Mouse (Mus musculus): ENCODE results near the gene Gm10837. TPM values are rescaled to one million over a fixed set of nuclear protein-coding genes. Genes with fewer than 3 reads are reported as not detected.
A peak's percentile ranks its signal among the peaks of the same experiment; 100 is the strongest.

Gene Gm10837
- polyA plus RNA-seq, 1 experiment from 2014 or later: 0.14 TPM

DNA sequence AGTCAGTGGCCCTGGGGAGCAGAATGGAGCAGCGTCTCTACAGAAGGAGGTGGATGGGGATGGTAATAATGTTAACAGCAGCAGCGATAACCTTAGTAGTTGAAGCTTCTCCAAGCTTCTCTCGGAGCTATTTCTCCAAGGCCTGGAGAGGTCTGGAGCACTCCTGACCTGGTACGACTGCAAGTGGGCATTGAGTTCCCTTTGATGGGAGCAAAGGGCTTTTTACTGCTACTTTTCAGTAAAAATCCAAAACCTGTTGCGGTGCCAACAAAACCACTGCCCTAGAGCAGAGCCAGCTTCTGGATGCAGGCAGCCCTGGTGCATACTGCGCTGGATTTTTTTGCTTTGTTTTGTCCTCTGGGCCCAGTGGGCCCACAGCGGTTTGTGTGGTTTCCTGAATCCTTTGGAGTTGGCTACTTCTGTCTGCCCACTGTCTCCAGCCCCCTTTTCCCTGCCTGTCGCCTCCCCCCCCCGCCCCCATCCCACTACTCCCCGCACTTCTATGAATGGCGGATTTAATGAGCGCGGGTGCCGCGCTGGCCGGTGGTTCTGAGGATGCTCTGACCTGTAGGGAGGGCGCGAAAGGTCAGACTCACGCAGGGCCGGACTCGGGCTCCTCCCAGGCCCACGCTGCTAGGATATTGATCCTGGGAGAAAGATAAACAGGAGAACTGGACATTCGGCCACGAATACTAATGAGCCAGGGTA lies 5.4 kb upstream of the Gm10837 start:
- H3K4me1 ChIP-seq (ENCODE audit: control insufficient read depth, insufficient read depth, low read length): no peaks in the 10 kb centered on the region
- H3K4me3 ChIP-seq (ENCODE audit: low read depth, low read length): no peak overlapping the region
- H3K36me3 ChIP-seq (ENCODE audit: control insufficient read depth, insufficient read depth, low read length): no peaks in the 10 kb centered on the region
- no peak overlapping the region for H3K27ac ChIP-seq (replicated peaks; ENCODE audit: low read depth, low read length)
- no peak overlapping the region for H3K9ac ChIP-seq (ENCODE audit: low read depth, low read length)
- H3K27me3 ChIP-seq (replicated peaks; ENCODE audit: control insufficient read depth, insufficient read depth, low read length): peaks cover 92% of the 10 kb centered on the region
- ATAC-seq (ENCODE audit: low read depth): no peak
- WGBS: 3% methylated on average over 22 of the region's 24 CpGs
- no peak for DNase-seq (ENCODE audit: low spot score)
- no peaks in the 10 kb centered on the region for H3K9me3 ChIP-seq (ENCODE audit: control insufficient read depth, low read length)
- no peak overlapping the region; the same call in 1 of the 2 replicates for H3K4me2 ChIP-seq (ENCODE audit: low read depth, low read length)

DNA sequence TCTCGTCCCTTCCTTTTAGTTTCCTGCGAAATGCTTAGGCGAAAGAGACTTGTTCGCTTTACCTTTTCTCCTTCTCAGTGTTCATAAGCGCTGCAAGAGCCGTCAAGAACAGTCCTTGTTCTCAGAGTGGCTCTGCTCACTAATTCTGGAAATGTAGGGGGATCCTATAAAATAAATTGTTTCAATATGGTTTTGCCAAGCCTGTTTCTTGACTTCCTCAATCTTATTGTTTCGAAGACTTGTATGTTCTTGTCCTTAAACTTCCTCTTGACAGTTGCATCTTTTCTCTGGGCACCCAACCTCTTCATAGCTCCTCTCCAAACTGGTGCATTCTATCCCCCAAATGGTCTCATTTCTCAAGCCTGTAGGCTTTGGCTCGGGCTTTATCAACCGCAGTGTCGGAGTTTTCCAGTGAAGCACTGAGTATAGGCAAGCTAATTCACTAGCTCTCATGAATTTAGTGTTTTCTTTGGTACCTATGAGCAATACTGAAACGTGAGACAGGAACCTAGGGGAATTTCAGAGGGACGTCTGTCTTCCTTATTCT lies 4.7 kb upstream of the Gm10837 start:
- Histone ChIP-seq H3K36me3 (ENCODE audit: control insufficient read depth, insufficient read depth, low read length) (no peaks in the 10 kb centered on the region), H3K27me3 (replicated peaks; ENCODE audit: control insufficient read depth, insufficient read depth, low read length) (peaks cover 93% of the 10 kb centered on the region), H3K4me3 (ENCODE audit: low read depth, low read length) (no peak overlapping the region), H3K4me1 (ENCODE audit: control insufficient read depth, insufficient read depth, low read length) (no peaks in the 10 kb centered on the region), H3K27ac (replicated peaks; ENCODE audit: low read depth, low read length) (no peak overlapping the region), H3K4me2 (ENCODE audit: low read depth, low read length) (no peak overlapping the region; the same call in 1 of the 2 replicates), H3K9me3 (ENCODE audit: control insufficient read depth, low read length) (no peaks in the 10 kb centered on the region), H3K9ac (ENCODE audit: low read depth, low read length) (no peak overlapping the region)
- no peak for DNase-seq (ENCODE audit: low spot score)
- 2% methylated on average over 12 of the region's 12 CpGs for WGBS
- ATAC-seq (ENCODE audit: low read depth): no peak

DNA sequence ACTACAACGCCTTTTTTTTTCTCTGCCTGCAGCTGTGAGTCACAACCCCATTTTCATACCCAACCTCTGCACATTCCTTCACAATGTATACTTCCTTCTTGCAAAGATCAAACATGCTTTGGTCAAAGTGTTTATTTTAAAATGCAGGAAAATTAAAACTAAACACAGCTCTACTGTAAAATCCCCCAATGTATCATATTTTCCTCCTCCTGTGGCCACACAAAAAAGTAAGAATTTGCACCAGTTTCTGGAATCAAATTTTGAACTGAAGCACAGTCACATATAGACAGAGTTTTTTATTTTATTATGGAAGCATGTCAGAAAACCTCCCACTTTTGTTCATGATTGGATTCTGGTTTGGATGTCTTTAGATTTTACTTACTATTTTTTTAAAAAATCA lies 3.8 kb upstream of the Gm10837 start:
- DNase-seq (ENCODE audit: low spot score): no peak
- Histone ChIP-seq H3K27ac (replicated peaks; ENCODE audit: low read depth, low read length) (no peak overlapping the region), H3K27me3 (replicated peaks; ENCODE audit: control insufficient read depth, insufficient read depth, low read length) (peaks cover 93% of the 10 kb centered on the region), H3K9ac (ENCODE audit: low read depth, low read length) (no peak overlapping the region), H3K4me3 (ENCODE audit: low read depth, low read length) (no peak overlapping the region), H3K9me3 (ENCODE audit: control insufficient read depth, low read length) (no peaks in the 10 kb centered on the region), H3K4me2 (ENCODE audit: low read depth, low read length) (no peak overlapping the region), H3K4me1 (ENCODE audit: control insufficient read depth, insufficient read depth, low read length) (no peaks in the 10 kb centered on the region), H3K36me3 (ENCODE audit: control insufficient read depth, insufficient read depth, low read length) (no peaks in the 10 kb centered on the region)
- no peak for ATAC-seq (ENCODE audit: low read depth)
- WGBS: 14% methylated on average over 1 of the region's 1 CpGs

DNA sequence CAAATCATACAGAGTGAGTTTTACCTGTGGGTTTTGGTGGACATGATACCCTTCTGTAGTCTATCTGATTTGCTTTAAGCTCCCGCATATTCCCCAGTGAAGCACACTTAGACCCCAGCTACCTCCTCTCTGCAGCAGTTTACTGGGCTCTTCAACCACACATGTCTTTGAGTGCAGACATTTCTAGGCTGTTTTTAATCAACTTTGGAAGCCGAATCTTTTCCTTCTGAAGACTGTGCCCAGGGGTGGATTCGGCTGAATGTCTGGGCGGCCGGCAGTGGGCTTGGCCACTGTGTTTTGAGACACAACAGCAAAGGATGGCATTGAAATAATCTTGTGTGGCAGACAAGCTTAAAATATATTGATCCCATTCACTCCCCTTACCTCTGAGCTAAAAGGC lies 3.0 kb upstream of the Gm10837 start:
- H3K4me2 ChIP-seq (ENCODE audit: low read depth, low read length): no peak overlapping the region
- no peak overlapping the region for H3K27ac ChIP-seq (replicated peaks; ENCODE audit: low read depth, low read length)
- WGBS: 9% methylated on average over 5 of the region's 5 CpGs
- H3K9ac ChIP-seq (ENCODE audit: low read depth, low read length): no peak overlapping the region
- H3K4me1 ChIP-seq (ENCODE audit: control insufficient read depth, insufficient read depth, low read length): no peaks in the 10 kb centered on the region
- peaks cover 88% of the 10 kb centered on the region for H3K27me3 ChIP-seq (replicated peaks; ENCODE audit: control insufficient read depth, insufficient read depth, low read length)
- H3K36me3 ChIP-seq (ENCODE audit: control insufficient read depth, insufficient read depth, low read length): no peaks in the 10 kb centered on the region
- H3K4me3 ChIP-seq (ENCODE audit: low read depth, low read length): no peak overlapping the region
- no peaks in the 10 kb centered on the region for H3K9me3 ChIP-seq (ENCODE audit: control insufficient read depth, low read length)
- DNase-seq (ENCODE audit: low spot score): no peak
- ATAC-seq (ENCODE audit: low read depth): no peak

DNA sequence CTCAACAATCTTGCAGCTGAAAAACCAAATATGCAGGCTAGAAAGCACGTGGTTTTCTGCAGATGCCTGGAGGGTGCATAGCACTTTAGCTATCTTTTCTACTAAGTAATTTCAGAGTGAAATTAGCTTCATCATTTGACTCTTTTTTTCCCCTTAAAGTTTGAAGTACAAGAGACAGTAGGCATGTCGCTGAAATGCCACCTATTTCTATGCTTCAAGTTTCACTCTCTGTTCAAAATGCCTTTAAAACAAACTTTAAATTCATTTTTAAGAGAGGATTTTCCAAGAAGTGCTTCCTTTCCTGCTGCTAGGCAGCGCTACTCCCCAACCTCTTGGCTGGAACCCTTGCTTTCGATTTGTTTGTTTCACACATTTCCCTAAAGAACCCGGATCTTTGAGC lies 1.3 kb upstream of the Gm10837 start:
- DNase-seq (ENCODE audit: low spot score): no peak
- peak overlapping the region; percentile 3; the same call in 1 of the 2 replicates for H3K4me2 ChIP-seq (ENCODE audit: low read depth, low read length)
- H3K9me3 ChIP-seq (ENCODE audit: control insufficient read depth, low read length): 0 out of 2 replicates have a peak, but pooled peaks cover 3% of the 10 kb centered on the region
- no peak for ATAC-seq (ENCODE audit: low read depth)
- H3K27me3 ChIP-seq (replicated peaks; ENCODE audit: control insufficient read depth, insufficient read depth, low read length): peaks cover 83% of the 10 kb centered on the region
- no peaks in the 10 kb centered on the region for H3K36me3 ChIP-seq (ENCODE audit: control insufficient read depth, insufficient read depth, low read length)
- no peak overlapping the region for H3K4me3 ChIP-seq (ENCODE audit: low read depth, low read length)
- H3K9ac ChIP-seq (ENCODE audit: low read depth, low read length): no peak overlapping the region
- no peak overlapping the region for H3K27ac ChIP-seq (replicated peaks; ENCODE audit: low read depth, low read length)
- H3K4me1 ChIP-seq (ENCODE audit: control insufficient read depth, insufficient read depth, low read length): no peaks in the 10 kb centered on the region
- WGBS: under 1% methylated on average over 5 of the region's 5 CpGs

DNA sequence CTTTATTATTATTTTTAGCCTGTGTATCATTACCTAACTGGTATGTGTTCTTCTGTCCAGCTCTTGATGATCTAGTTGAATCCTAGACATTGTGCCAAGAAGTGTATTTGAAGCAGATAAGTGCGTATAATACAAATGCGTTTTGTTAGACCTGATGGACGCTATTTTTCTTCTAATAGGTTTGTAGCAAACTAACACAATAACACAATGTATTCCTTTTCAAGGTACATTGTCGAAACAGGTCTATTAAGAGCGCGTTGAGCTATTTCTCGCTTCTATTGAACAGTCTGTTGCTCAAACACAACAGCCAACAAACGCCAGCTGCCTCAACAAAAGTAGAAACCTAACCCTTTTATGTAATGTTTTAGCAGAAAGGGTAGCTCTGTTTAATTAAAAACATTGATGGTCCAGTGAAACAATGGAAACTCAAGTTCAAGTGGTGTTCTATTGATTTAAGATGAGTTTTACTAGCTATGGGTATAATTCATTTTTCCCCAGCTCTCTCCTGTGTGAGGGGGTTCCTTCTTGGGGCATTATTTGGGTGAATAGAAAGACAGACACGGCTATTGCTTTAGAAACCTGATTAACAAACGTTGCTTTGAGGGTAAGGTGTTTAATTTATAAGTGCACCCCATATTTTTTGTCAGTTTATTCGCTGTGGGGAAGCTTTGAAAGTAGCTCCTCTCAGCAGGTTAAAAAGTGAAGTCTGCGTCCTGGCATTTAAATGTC lies 536 bp upstream of the Gm10837 start:
- 6% methylated on average over 12 of the region's 12 CpGs for WGBS
- H3K27me3 ChIP-seq (replicated peaks; ENCODE audit: control insufficient read depth, insufficient read depth, low read length): peaks cover 75% of the 10 kb centered on the region
- ATAC-seq (ENCODE audit: low read depth) (no peak), DNase-seq (ENCODE audit: low spot score) (no peak)
- H3K27ac ChIP-seq (replicated peaks; ENCODE audit: low read depth, low read length): no peak overlapping the region
- no peaks in the 10 kb centered on the region for H3K4me1 ChIP-seq (ENCODE audit: control insufficient read depth, insufficient read depth, low read length)
- peak overlapping the region; percentile 44; the same call in 1 of the 2 replicates for H3K4me2 ChIP-seq (ENCODE audit: low read depth, low read length)
- H3K9ac ChIP-seq (ENCODE audit: low read depth, low read length): no peak overlapping the region
- peak overlapping the region; percentile 30; the same call in 1 of the 2 replicates for H3K4me3 ChIP-seq (ENCODE audit: low read depth, low read length)
- H3K36me3 ChIP-seq (ENCODE audit: control insufficient read depth, insufficient read depth, low read length): no peaks in the 10 kb centered on the region
- H3K9me3 ChIP-seq (ENCODE audit: control insufficient read depth, low read length): 0 out of 2 replicates have a peak, but pooled peaks cover 3% of the 10 kb centered on the region

DNA sequence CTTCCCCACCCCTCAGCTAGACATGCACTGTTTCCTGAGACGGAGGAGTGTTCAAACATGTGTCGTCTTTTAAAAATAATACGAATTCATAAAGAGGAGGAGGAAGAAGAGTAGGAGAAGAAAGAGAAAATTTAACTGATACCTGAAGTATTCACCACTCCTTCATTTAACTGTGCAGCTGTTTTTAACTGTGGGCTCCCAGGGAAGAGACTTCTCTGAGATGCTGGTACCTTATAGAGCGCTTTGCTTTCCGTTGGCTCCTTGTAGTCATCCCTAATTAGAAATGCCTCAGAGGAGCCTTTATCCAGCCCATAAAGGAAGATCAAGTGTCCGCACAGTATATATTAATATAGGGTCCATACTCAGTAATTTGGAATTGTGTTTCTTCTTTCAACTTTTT lies 1.1 kb downstream of the Gm10837 start:
- Histone ChIP-seq H3K4me2 (ENCODE audit: low read depth, low read length) (no peak overlapping the region), H3K9ac (ENCODE audit: low read depth, low read length) (no peak overlapping the region), H3K4me1 (ENCODE audit: control insufficient read depth, insufficient read depth, low read length) (no peaks in the 10 kb centered on the region), H3K36me3 (ENCODE audit: control insufficient read depth, insufficient read depth, low read length) (no peaks in the 10 kb centered on the region), H3K27me3 (replicated peaks; ENCODE audit: control insufficient read depth, insufficient read depth, low read length) (peaks cover 58% of the 10 kb centered on the region), H3K27ac (replicated peaks; ENCODE audit: low read depth, low read length) (no peak overlapping the region), H3K9me3 (ENCODE audit: control insufficient read depth, low read length) (0 out of 2 replicates have a peak, but pooled peaks cover 3% of the 10 kb centered on the region), H3K4me3 (ENCODE audit: low read depth, low read length) (no peak overlapping the region)
- 73% methylated on average over 6 of the region's 6 CpGs for WGBS
- ATAC-seq (ENCODE audit: low read depth): no peak
- no peak for DNase-seq (ENCODE audit: low spot score)

DNA sequence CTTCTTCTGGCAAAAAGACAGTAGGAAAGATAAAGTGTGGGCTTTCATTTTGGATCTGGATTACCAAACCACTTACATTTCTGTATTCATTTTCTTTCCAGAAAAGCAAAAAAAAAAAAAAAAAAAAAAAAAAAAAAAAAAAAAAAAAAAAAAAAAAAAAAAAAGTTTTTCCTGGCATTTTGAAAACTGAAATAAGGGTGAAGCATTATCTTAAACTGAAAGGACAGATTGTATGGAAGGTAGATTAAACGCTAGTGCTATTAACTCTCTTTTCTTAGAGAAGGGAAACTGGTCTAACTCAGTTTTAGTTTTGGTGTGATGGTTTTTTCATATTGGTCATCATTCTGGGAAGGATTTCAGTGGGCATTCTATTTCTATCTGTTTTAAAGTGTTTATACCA lies 1.6 kb downstream of the Gm10837 start:
- H3K27me3 ChIP-seq (replicated peaks; ENCODE audit: control insufficient read depth, insufficient read depth, low read length): peaks cover 54% of the 10 kb centered on the region
- 0 out of 2 replicates have a peak, but pooled peaks cover 3% of the 10 kb centered on the region for H3K9me3 ChIP-seq (ENCODE audit: control insufficient read depth, low read length)
- no peak overlapping the region for H3K27ac ChIP-seq (replicated peaks; ENCODE audit: low read depth, low read length)
- DNase-seq (ENCODE audit: low spot score): no peak
- ATAC-seq (ENCODE audit: low read depth): no peak
- no peaks in the 10 kb centered on the region for H3K4me1 ChIP-seq (ENCODE audit: control insufficient read depth, insufficient read depth, low read length)
- H3K4me2 ChIP-seq (ENCODE audit: low read depth, low read length): no peak overlapping the region
- WGBS: 61% methylated on average over 1 of the region's 1 CpGs
- H3K9ac ChIP-seq (ENCODE audit: low read depth, low read length): no peak overlapping the region
- H3K4me3 ChIP-seq (ENCODE audit: low read depth, low read length): no peak overlapping the region
- no peaks in the 10 kb centered on the region for H3K36me3 ChIP-seq (ENCODE audit: control insufficient read depth, insufficient read depth, low read length)

All from embryonic facial prominence, embryonic 14.5 days (tissue).